Mouse (Mus musculus) liver, embryonic 16.5 days (tissue): Measurements from ENCODE around the gene Cpne2. TPM values are rescaled to one million over a fixed set of nuclear protein-coding genes. Genes with fewer than 3 reads are reported as not detected.

ENCODE experiments used
- ATAC-seq: fragments of 200-750 bp; cut with Nextera tagmentation; 2 replicates; pipeline ENCODE4 v1.8.0; 2017; ENCODE audit warnings: low read depth, mild to moderate bottlenecking, moderate number of reproducible peaks, moderate library complexity
- H3K27ac ChIP-seq: fragments of 300-500 bp; sonication (generic); 2 replicates; pipeline ENCODE4 v1.5.1; 2014; ENCODE audit warnings: mild to moderate bottlenecking, low read length
- H3K27me3 ChIP-seq: fragments of 300-500 bp; sonication (generic); 2 replicates; pipeline ENCODE4 v1.6.1; 2014; ENCODE audit warnings: low read depth, low read length, mixed read lengths; ENCODE audit not compliant: control insufficient read depth, insufficient read depth
- H3K36me3 ChIP-seq: fragments of 300-500 bp; sonication (generic); 2 replicates; pipeline ENCODE4 v1.6.1; 2014; ENCODE audit warnings: mild to moderate bottlenecking; ENCODE audit not compliant: control insufficient read depth, insufficient read depth
- H3K4me1 ChIP-seq: fragments of 300-500 bp; sonication (generic); 2 replicates; pipeline ENCODE4 v1.6.1; 2014; ENCODE audit warnings: low read depth, low read length, mixed read lengths; ENCODE audit not compliant: control insufficient read depth
- H3K4me2 ChIP-seq: fragments of 300-500 bp; sonication (generic); 2 replicates; pipeline ENCODE4 v1.6.1; 2014; ENCODE audit warnings: low read depth, low read length, mixed read lengths
- H3K4me3 ChIP-seq: fragments of 300-500 bp; sonication (generic); 2 replicates; pipeline ENCODE4 v1.5.1; 2014; ENCODE audit warnings: low read depth, mild to moderate bottlenecking, low read length
- H3K9ac ChIP-seq: fragments of 300-500 bp; sonication (generic); 2 replicates; pipeline ENCODE4 v1.6.1; 2014; ENCODE audit warnings: low read depth, low read length
- H3K9me3 ChIP-seq: fragments of 300-500 bp; sonication (generic); replicated peaks from 2 replicates; pipeline ENCODE4 v1.6.1; 2016; ENCODE audit warnings: low read length; ENCODE audit not compliant: control insufficient read depth
- WGBS: fragments of 180-500 bp; shearing (Covaris S2); extraction: QIAGEN DNeasy Blood & Tissue Kit; methylation state at CpG from one replicate; pipeline ENCODE4 v1.1.7; 2014; ENCODE audit not compliant: insufficient replicate concordance; 5-methylcytosine and 5-hydroxymethylcytosine counted together
- polyA plus RNA-seq: library from polyadenylated mRNA; unstranded; fragments of >200 nt; fragmentation: Nextera tagmentation; extraction: Ambion mirVana; gene quantifications from 2 replicates; pipeline ENCODE4 v1.2.1, GENCODE M21; 2015

The Cpne2 gene
- polyA plus RNA-seq, 1 experiment from 2014 or later, result 2.2 TPM

DNA sequence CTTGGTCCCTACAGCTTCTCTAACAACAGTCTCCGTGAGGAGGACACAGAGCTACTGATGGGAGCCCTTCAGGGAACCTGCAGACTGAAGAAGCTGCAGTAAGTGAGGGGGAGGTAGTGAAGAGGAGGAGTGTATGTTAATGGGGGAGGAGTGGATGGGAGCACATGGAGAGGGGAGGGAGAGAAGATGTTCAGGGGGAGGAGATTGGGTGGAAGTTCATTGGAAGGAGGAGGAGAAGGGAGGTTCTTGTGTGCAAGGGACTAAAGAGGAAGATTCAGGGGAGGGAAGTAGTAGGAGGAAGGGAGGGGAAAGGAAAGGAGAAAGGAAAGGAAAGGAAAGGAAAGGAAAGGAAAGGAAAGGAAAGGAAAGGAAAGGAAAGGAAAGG lies 16.6 kb upstream of the Cpne2 start:
- WGBS, result 16% methylated on average over 1 of the region's 1 CpGs
- no peaks in the 10 kb centered on the region; the same call in none of the 2 replicates for H3K27me3 ChIP-seq

DNA sequence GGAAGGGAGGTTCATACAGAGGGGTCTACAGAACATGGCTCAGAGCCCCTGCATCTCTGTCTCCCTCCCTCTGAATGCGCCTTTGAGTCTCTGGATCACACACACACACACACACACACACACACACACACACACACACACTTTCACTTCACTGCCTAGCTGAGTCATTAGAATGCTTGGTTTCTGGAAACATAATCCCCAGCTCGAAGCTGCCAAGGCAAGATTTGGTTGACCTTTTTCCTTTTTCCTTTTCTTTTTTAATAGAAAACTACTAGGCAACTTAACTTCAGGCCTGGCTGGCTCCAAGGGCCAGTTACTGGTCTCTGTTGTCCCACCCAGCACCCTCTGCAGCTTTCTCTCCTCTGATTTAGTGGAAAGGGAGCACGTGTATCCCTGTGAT lies 16.0 kb upstream of the Cpne2 start:
- Histone ChIP-seq H3K27ac (no peak overlapping the region), H3K4me1 (peaks cover 5% of the 10 kb centered on the region), H3K4me3 (no peak overlapping the region), H3K27me3 (no peaks in the 10 kb centered on the region; the same call in none of the 2 replicates), H3K36me3 (no peaks in the 10 kb centered on the region), H3K9me3 (no peaks in the 10 kb centered on the region), H3K9ac (no peak overlapping the region), H3K4me2 (no peak overlapping the region)
- no peak for ATAC-seq
- 39% methylated on average over 2 of the region's 3 CpGs for WGBS

More for the DNA sequence above, 16.6 kb upstream of the Cpne2 start:
- ATAC-seq, result peak; percentile 41; the same call in 1 of the 2 replicates
- Histone ChIP-seq H3K4me2 (no peak overlapping the region), H3K4me3 (no peak overlapping the region), H3K27ac (no peak overlapping the region), H3K36me3 (no peaks in the 10 kb centered on the region), H3K4me1 (peaks cover 5% of the 10 kb centered on the region), H3K9ac (no peak overlapping the region), H3K9me3 (no peaks in the 10 kb centered on the region)

DNA sequence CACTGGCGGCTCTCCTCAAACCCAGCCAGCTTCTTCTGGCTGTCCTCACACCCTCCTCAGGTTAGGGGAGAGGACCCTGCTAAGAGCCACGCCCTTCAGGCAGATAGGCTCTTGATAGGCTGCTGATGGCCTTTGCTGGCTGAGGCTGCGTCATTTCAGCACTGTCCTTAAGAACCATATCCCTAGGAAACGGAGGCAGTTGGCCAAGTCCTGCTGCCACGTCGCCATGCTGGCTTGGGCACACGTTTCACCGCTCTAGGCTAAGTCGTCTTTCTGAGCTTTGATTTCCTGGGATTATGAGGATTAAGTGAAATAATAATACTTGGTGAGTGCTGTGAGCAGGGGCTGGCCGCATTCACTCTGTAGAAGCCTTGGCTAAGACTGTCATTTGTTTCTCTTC lies 14.5 kb upstream of the Cpne2 start:
- no peak overlapping the region for H3K9ac ChIP-seq
- no peak overlapping the region for H3K4me3 ChIP-seq
- H3K4me1 ChIP-seq, result peaks cover 5% of the 10 kb centered on the region
- H3K9me3 ChIP-seq, result no peaks in the 10 kb centered on the region
- no peak for ATAC-seq
- no peak overlapping the region for H3K4me2 ChIP-seq
- no peaks in the 10 kb centered on the region for H3K36me3 ChIP-seq
- no peak overlapping the region for H3K27ac ChIP-seq
- no peaks in the 10 kb centered on the region; the same call in none of the 2 replicates for H3K27me3 ChIP-seq
- WGBS, result 64% methylated on average over 10 of the region's 10 CpGs

DNA sequence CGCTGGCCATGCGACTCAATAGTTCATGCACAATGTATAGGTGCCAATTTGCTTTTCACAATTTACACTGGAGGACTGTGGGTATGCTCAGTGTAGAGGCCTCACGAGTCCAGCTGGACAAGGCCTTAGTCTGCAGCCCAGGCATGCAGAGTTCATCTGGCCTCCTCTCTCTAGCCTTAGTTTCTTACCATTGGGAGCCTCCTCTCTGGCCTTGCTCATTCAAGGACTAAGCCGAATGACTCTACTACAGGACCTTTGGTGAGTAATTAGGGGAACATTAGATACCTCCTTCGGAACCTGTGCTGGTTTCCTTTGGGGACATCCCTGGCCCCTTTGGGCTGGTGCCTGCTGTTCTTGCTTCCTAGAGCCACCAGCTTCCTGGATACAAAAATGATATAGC lies 13.8 kb upstream of the Cpne2 start:
- Histone ChIP-seq H3K9me3 (no peaks in the 10 kb centered on the region), H3K4me1 (peaks cover 5% of the 10 kb centered on the region), H3K4me2 (no peak overlapping the region), H3K9ac (no peak overlapping the region), H3K27me3 (no peaks in the 10 kb centered on the region; the same call in none of the 2 replicates), H3K36me3 (no peaks in the 10 kb centered on the region), H3K27ac (no peak overlapping the region), H3K4me3 (no peak overlapping the region)
- WGBS, result 75% methylated on average over 5 of the region's 5 CpGs
- ATAC-seq, result no peak

DNA sequence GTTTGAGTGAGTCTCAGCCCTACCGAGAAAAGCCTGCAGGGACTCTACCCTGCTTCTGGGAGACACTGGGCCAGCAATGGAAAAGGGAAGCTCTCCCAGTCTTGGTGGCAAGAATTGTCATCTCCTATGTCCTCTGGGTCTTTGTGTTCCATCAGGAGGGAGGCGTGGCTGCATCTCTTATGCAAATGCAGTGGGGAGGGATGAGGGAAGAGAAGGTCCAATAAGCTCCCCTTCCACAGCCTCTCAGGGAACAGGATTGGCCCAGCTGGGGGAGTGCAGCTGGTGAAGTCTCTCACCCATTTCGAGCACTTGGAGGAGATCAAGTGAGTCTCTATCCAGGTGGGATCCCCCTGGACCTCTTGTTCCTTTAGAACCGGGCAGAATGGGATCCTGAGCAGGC lies 11.3 kb upstream of the Cpne2 start:
- Histone ChIP-seq H3K27ac (no peak overlapping the region), H3K36me3 (no peaks in the 10 kb centered on the region), H3K9ac (no peak overlapping the region), H3K4me2 (no peak overlapping the region), H3K9me3 (no peaks in the 10 kb centered on the region), H3K4me3 (no peak overlapping the region), H3K27me3 (no peaks in the 10 kb centered on the region; the same call in none of the 2 replicates), H3K4me1 (no peaks in the 10 kb centered on the region)
- no peak for ATAC-seq
- WGBS, result 33% methylated on average over 4 of the region's 4 CpGs

DNA sequence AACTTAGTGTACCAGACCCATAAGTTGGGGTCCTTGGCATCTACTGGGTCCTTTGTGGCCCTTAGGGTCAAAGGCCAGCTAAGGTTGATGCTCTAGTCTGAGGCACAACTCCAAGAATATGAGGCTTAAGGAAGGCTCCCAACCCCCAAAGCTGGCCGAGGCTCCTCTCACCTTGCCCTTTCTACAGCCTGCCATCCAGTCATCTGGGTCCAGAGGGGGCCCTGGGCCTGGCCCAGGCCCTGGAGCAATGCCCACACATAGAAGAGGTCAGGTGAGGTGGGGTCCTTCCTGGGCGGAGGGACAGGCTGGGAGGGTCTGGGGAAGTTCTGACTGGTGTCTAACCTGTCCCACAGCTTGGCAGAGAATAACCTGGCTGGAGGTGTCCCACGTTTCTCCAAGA lies 10.3 kb upstream of the Cpne2 start:
- WGBS, result 41% methylated on average over 3 of the region's 3 CpGs
- Histone ChIP-seq H3K4me2 (no peak overlapping the region), H3K36me3 (no peaks in the 10 kb centered on the region), H3K4me3 (no peak overlapping the region), H3K27me3 (no peaks in the 10 kb centered on the region; the same call in 1 of the 2 replicates), H3K4me1 (no peaks in the 10 kb centered on the region), H3K9ac (no peak overlapping the region), H3K9me3 (no peaks in the 10 kb centered on the region), H3K27ac (no peak overlapping the region)
- ATAC-seq, result no peak

DNA sequence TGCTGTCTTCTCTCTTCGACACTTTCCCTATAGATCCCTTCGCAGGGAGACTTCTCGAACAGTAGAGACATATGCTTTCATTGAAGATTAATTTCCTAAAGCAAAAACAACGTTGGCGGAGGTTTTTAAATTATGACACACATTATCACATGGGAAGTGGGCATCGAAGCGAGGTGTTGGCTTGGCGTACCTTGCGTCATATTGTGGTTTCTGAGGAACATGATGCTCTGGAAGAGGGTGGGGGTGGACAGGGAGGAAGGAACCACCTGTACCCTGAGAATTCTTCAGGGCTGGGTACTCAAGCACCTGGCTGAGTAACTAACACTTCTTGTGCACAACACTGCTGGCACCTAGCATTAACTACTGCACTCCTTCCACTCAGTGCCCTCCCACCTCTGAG lies 8.2 kb upstream of the Cpne2 start:
- ATAC-seq, result no peak
- Histone ChIP-seq H3K4me2 (no peak overlapping the region), H3K4me1 (no peaks in the 10 kb centered on the region), H3K36me3 (no peaks in the 10 kb centered on the region), H3K9ac (no peak overlapping the region), H3K4me3 (no peak overlapping the region), H3K27ac (no peak overlapping the region), H3K9me3 (no peaks in the 10 kb centered on the region), H3K27me3 (no peaks in the 10 kb centered on the region; the same call in 1 of the 2 replicates)
- WGBS, result 54% methylated on average over 9 of the region's 9 CpGs

DNA sequence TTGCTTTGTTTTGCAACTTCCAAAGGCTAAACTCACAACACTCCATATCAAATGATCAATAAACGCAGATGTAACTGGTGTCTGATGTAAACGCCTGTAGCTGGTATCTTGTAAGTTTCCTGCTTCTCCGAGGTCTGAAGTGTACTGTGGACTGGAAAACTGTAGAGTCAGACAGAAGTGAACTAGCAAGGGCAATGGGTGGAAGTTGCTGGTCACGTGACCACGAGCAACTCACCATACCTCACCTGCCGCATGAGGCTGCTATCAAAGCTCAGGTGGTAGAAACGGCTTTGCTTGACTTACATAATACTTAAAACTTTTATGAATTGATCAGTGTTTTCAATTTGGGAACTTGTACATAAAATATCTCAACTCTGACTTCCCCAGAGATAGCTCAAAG lies 5.6 kb upstream of the Cpne2 start:
- 54% methylated on average over 7 of the region's 7 CpGs for WGBS
- H3K9me3 ChIP-seq, result no peaks in the 10 kb centered on the region
- H3K9ac ChIP-seq, result no peak overlapping the region
- no peak overlapping the region for H3K4me2 ChIP-seq
- H3K27me3 ChIP-seq, result peaks cover 12% of the 10 kb centered on the region
- H3K36me3 ChIP-seq, result no peaks in the 10 kb centered on the region
- no peaks in the 10 kb centered on the region for H3K4me1 ChIP-seq
- no peak overlapping the region for H3K27ac ChIP-seq
- no peak for ATAC-seq
- no peak overlapping the region for H3K4me3 ChIP-seq

DNA sequence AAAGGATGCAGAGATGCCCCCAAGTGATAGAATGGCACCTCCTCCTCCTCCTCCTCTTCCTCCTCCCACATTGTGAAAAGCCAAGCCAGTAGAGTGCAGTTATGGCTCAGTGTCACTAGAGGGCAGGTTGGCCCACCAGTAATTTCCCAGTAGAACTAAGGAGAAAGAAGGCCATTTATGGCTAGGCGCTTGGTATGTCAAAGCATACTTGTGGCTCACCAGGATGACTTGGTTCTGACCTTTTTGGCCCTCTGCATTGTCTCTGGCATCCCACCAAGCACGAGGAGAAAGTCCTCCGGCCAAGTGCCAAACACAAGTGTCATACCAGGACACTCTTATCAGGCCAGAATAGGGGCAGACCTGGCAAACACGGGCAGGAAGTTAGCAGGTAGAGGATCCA lies 4.5 kb upstream of the Cpne2 start:
- no peak for ATAC-seq
- H3K36me3 ChIP-seq, result no peaks in the 10 kb centered on the region
- H3K4me1 ChIP-seq, result no peaks in the 10 kb centered on the region; the same call in 1 of the 2 replicates
- H3K9me3 ChIP-seq, result no peaks in the 10 kb centered on the region
- no peak overlapping the region for H3K4me3 ChIP-seq
- no peak overlapping the region for H3K4me2 ChIP-seq
- H3K9ac ChIP-seq, result no peak overlapping the region
- WGBS, result 37% methylated on average over 4 of the region's 4 CpGs
- no peak overlapping the region for H3K27ac ChIP-seq
- H3K27me3 ChIP-seq, result peaks cover 23% of the 10 kb centered on the region
